Mouse (Mus musculus): ENCODE data around the gene Chchd6. TPM values are rescaled to one million over a fixed set of nuclear protein-coding genes. Genes with fewer than 3 reads are reported as not detected.

The Chchd6 gene
- polyA plus RNA-seq, 1 experiment from 2014 or later: 80.9 TPM

GRCm38 (mm10) chr6:89583170-89583569 lies 12.3 kb downstream of the Chchd6 start:
- H3K27me3 ChIP-seq (replicated peaks): no peaks in the 10 kb centered on the region
- ATAC-seq (ENCODE audit: low FRiP score, low read depth): no peak
- peaks cover 22% of the 10 kb centered on the region for H3K4me1 ChIP-seq
- H3K4me3 ChIP-seq: no peak overlapping the region
- no peak overlapping the region for H3K4me2 ChIP-seq (replicated peaks)
- no peaks in the 10 kb centered on the region for H3K9me3 ChIP-seq
- H3K9ac ChIP-seq: no peak overlapping the region
- 89% methylated on average over 3 of the region's 3 CpGs for WGBS
- H3K36me3 ChIP-seq: no peaks in the 10 kb centered on the region
- H3K27ac ChIP-seq: no peak overlapping the region

GRCm38 (mm10) chr6:89574641-89575040 lies 20.8 kb downstream of the Chchd6 start:
- H3K4me2 ChIP-seq (replicated peaks): no peak overlapping the region
- H3K9ac ChIP-seq: no peak overlapping the region
- no peaks in the 10 kb centered on the region for H3K9me3 ChIP-seq
- H3K27me3 ChIP-seq (replicated peaks): no peaks in the 10 kb centered on the region
- H3K36me3 ChIP-seq: peaks cover 11% of the 10 kb centered on the region
- no peak for ATAC-seq (ENCODE audit: low FRiP score, low read depth)
- no peak overlapping the region for H3K4me3 ChIP-seq
- no peak overlapping the region for H3K27ac ChIP-seq
- 76% methylated on average over 2 of the region's 2 CpGs for WGBS
- no peaks in the 10 kb centered on the region for H3K4me1 ChIP-seq

DNA sequence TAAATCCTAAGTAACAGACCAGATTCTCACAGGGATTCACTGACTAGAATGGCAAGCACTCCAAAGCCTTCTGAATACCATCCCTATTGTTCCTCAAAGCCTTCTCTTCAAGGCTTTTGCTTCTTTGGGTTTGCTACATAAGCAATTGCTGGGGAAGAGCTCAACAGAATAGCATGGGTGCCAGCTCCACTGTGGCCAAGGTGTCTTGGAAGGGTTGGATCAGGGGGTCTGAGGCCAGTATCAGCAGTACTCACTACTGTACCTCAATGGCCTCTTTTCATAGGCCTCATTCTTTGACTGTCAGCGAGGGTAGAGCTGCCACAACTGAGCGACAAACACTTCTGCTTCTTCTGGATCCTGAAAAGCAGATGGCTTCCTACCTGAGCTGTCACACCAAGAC lies 21.7 kb downstream of the Chchd6 start:
- no peaks in the 10 kb centered on the region for H3K27me3 ChIP-seq (replicated peaks)
- H3K36me3 ChIP-seq: peaks cover 11% of the 10 kb centered on the region
- no peak overlapping the region for H3K4me3 ChIP-seq
- no peaks in the 10 kb centered on the region for H3K9me3 ChIP-seq
- ATAC-seq (ENCODE audit: low FRiP score, low read depth): no peak
- 91% methylated on average over 2 of the region's 2 CpGs for WGBS
- no peak overlapping the region for H3K27ac ChIP-seq
- H3K9ac ChIP-seq: no peak overlapping the region
- H3K4me1 ChIP-seq: no peaks in the 10 kb centered on the region
- no peak overlapping the region for H3K4me2 ChIP-seq (replicated peaks)

GRCm38 (mm10) chr6:89572921-89573636 lies 22.4 kb downstream of the Chchd6 start:
- Histone ChIP-seq H3K36me3 (peaks cover 11% of the 10 kb centered on the region), H3K4me3 (no peak overlapping the region), H3K27me3 (replicated peaks) (no peaks in the 10 kb centered on the region), H3K4me2 (replicated peaks) (no peak overlapping the region), H3K4me1 (no peaks in the 10 kb centered on the region), H3K27ac (no peak overlapping the region), H3K9ac (no peak overlapping the region), H3K9me3 (no peaks in the 10 kb centered on the region)
- ATAC-seq (ENCODE audit: low FRiP score, low read depth): no peak

- no peaks in the 10 kb centered on the region for H3K27me3 ChIP-seq (replicated peaks)
- H3K4me2 ChIP-seq (replicated peaks): no peak overlapping the region
- no peak for ATAC-seq (ENCODE audit: low FRiP score, low read depth)
- WGBS: 84% methylated on average over 4 of the region's 4 CpGs
- peaks cover 10% of the 10 kb centered on the region; the same call in 1 of the 2 replicates for H3K4me1 ChIP-seq
- no peak overlapping the region for H3K4me3 ChIP-seq
- H3K9ac ChIP-seq: no peak overlapping the region
- peaks cover 11% of the 10 kb centered on the region for H3K36me3 ChIP-seq
- no peaks in the 10 kb centered on the region for H3K9me3 ChIP-seq
- H3K27ac ChIP-seq: no peak overlapping the region
Observed at GRCm38 (mm10) chr6:89569370-89569769, 26.1 kb downstream of the Chchd6 start.

DNA sequence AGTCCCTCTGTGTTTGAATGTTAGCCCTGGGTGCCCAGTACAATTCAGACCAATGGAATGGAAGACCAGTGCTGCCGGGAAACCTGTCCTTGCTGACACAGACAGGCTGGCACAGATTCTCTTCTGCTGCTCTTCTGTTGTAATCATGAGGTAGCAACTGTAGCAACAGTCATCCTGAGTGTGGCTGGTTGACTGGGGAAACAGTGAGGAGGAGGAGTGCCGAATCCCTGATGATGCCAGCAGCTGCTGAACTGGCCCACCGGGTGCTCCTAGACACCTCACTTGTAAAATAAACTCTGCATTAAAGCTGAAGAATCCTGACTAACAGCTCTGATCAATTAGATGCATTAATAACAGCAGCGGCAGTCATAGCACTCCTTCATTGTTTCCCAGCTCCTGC lies 28.7 kb downstream of the Chchd6 start:
- Histone ChIP-seq H3K9ac (no peak overlapping the region), H3K27ac (no peak overlapping the region)
- 57% methylated on average over 4 of the region's 4 CpGs for WGBS

GRCm38 (mm10) chr6:89563381-89563780 lies 32.1 kb downstream of the Chchd6 start:
- H3K4me2 ChIP-seq (replicated peaks): no peak overlapping the region
- H3K9ac ChIP-seq: no peak overlapping the region
- ATAC-seq (ENCODE audit: low FRiP score, low read depth): no peak
- H3K27me3 ChIP-seq (replicated peaks): no peaks in the 10 kb centered on the region
- 84% methylated on average over 4 of the region's 4 CpGs for WGBS
- H3K27ac ChIP-seq: no peak overlapping the region
- H3K36me3 ChIP-seq: no peaks in the 10 kb centered on the region
- no peak overlapping the region for H3K4me3 ChIP-seq
- peaks cover 10% of the 10 kb centered on the region; the same call in 1 of the 2 replicates for H3K4me1 ChIP-seq
- no peaks in the 10 kb centered on the region for H3K9me3 ChIP-seq

More for the DNA sequence above, 28.7 kb downstream of the Chchd6 start:
- Histone ChIP-seq H3K9me3 (no peaks in the 10 kb centered on the region), H3K27me3 (replicated peaks) (no peaks in the 10 kb centered on the region), H3K4me1 (peaks cover 10% of the 10 kb centered on the region; the same call in 1 of the 2 replicates), H3K4me2 (replicated peaks) (no peak overlapping the region), H3K4me3 (no peak overlapping the region), H3K36me3 (no peaks in the 10 kb centered on the region)
- ATAC-seq (ENCODE audit: low FRiP score, low read depth): no peak

DNA sequence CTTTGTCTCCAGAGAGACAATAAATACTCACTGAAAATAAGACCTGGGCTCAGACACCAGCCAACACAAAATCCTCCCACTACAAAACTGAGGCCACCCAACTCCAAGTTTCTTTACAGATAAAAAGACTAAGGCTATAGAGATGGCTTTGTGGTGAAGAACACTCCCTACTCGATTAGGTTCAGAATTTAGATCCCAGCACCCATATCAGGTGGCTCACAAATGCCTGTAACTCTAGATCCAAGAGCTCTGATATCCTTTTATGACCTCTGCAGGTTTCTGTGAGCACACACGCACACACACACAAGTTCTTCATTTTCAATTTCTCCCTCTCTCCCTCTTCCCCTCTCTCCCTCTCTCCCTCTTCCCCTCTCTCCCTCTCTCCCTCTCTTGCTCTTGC lies 34.6 kb downstream of the Chchd6 start:
- no peak overlapping the region for H3K4me2 ChIP-seq (replicated peaks)
- H3K9me3 ChIP-seq: no peaks in the 10 kb centered on the region
- ATAC-seq (ENCODE audit: low FRiP score, low read depth): no peak
- H3K4me3 ChIP-seq: no peak overlapping the region
- WGBS: 73% methylated on average over 2 of the region's 2 CpGs
- H3K4me1 ChIP-seq: no peaks in the 10 kb centered on the region
- H3K27me3 ChIP-seq (replicated peaks): no peaks in the 10 kb centered on the region
- no peaks in the 10 kb centered on the region for H3K36me3 ChIP-seq
- no peak overlapping the region for H3K27ac ChIP-seq
- H3K9ac ChIP-seq: no peak overlapping the region

DNA sequence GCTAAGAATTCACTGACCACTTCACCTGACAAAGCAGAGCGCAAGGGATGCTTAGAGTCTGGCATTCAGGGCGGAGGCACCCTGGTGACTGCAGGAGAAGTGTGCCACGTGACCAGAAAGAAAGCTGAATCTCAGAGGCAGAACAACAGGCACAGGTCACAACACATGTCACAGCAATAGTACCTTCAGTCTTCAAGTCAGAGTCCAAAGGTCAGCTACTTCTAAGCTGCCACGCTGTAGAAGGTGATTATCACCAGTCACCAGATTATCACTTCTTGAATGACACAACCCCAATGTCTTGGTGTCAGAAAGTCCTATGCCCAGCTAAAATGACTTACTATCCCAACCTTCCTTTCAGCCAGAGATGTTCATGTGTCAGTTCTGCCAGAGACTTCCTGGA lies 37.8 kb downstream of the Chchd6 start:
- H3K27ac ChIP-seq: no peak overlapping the region
- H3K4me2 ChIP-seq (replicated peaks): no peak overlapping the region
- no peaks in the 10 kb centered on the region for H3K4me1 ChIP-seq
- no peak overlapping the region for H3K9ac ChIP-seq
- H3K9me3 ChIP-seq: no peaks in the 10 kb centered on the region
- H3K36me3 ChIP-seq: no peaks in the 10 kb centered on the region
- no peak overlapping the region for H3K4me3 ChIP-seq
- no peak for ATAC-seq (ENCODE audit: low FRiP score, low read depth)
- H3K27me3 ChIP-seq (replicated peaks): no peaks in the 10 kb centered on the region
- WGBS: 85% methylated on average over 4 of the region's 4 CpGs

DNA sequence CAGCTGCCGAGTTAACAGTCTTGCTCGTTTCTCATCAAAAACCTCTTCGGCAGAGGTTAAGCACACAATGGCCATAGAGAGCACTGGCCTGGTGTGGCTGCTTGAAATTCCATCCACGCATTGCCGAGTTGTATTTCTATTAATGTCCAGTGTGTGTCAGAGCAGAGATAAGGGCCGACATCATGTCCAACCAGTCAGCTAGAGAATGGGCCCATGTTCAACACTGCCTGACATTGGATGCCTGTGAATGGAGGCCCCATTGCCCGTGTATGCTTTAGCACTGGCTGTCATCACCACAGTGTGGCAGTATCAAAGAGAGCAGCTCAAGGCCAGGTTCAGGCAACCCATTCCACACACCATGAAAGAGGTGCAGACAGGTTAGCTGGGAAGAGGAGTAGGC lies 38.9 kb downstream of the Chchd6 start:
- Histone ChIP-seq H3K36me3 (no peaks in the 10 kb centered on the region), H3K27me3 (replicated peaks) (no peaks in the 10 kb centered on the region), H3K4me1 (no peaks in the 10 kb centered on the region), H3K27ac (no peak overlapping the region), H3K9me3 (no peaks in the 10 kb centered on the region), H3K9ac (no peak overlapping the region), H3K4me3 (no peak overlapping the region), H3K4me2 (replicated peaks) (no peak overlapping the region)
- no peak for ATAC-seq (ENCODE audit: low FRiP score, low read depth)
- 75% methylated on average over 7 of the region's 7 CpGs for WGBS

DNA sequence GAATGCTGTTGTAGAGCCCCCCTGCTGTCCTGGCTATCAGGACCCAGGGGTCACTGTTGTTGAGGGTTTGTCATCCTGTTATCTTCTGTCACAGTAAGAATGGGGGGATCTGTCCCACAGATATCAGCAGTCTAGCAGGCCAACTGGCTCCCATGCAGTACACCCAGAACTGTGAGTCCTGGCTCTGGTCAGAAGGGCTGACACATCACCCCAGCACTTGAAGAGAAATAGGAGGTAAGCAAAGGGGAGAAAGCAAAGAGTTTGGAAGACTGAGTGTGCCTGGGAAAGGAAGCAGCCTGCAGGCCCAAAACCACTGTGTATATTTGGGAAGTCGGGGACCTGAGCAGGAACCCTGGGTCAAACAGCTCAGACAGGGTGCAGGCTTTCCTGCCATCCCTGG lies 39.5 kb downstream of the Chchd6 start:
- H3K27me3 ChIP-seq (replicated peaks): no peaks in the 10 kb centered on the region
- no peaks in the 10 kb centered on the region for H3K9me3 ChIP-seq
- H3K4me1 ChIP-seq: no peaks in the 10 kb centered on the region
- H3K9ac ChIP-seq: no peak overlapping the region
- H3K4me3 ChIP-seq: no peak overlapping the region
- H3K36me3 ChIP-seq: no peaks in the 10 kb centered on the region
- H3K4me2 ChIP-seq (replicated peaks): no peak overlapping the region
- no peak for ATAC-seq (ENCODE audit: low FRiP score, low read depth)
- 89% methylated on average over 1 of the region's 1 CpGs for WGBS
- no peak overlapping the region for H3K27ac ChIP-seq

GRCm38 (mm10) chr6:89554029-89554428 lies 41.4 kb downstream of the Chchd6 start:
- Histone ChIP-seq H3K9me3 (no peaks in the 10 kb centered on the region), H3K9ac (no peak overlapping the region), H3K27me3 (replicated peaks) (no peaks in the 10 kb centered on the region), H3K4me2 (replicated peaks) (no peak overlapping the region), H3K4me3 (no peak overlapping the region), H3K36me3 (no peaks in the 10 kb centered on the region), H3K4me1 (no peaks in the 10 kb centered on the region), H3K27ac (no peak overlapping the region)
- 88% methylated on average over 5 of the region's 5 CpGs for WGBS
- ATAC-seq (ENCODE audit: low FRiP score, low read depth): no peak

GRCm38 (mm10) chr6:89553012-89553704 lies 42.3 kb downstream of the Chchd6 start:
- Histone ChIP-seq H3K27me3 (replicated peaks) (no peaks in the 10 kb centered on the region), H3K4me3 (no peak overlapping the region), H3K4me1 (no peaks in the 10 kb centered on the region), H3K9ac (peak overlapping the region; percentile 21; the same call in 1 of the 2 replicates), H3K36me3 (no peaks in the 10 kb centered on the region), H3K27ac (no peak overlapping the region), H3K9me3 (no peaks in the 10 kb centered on the region), H3K4me2 (replicated peaks) (no peak overlapping the region)
- 13% methylated on average over 4 of the region's 4 CpGs for WGBS
- peak; percentile 70 for ATAC-seq (ENCODE audit: low FRiP score, low read depth)

Data from neural tube, embryonic 12.5 days (tissue).